Mouse (Mus musculus) retina, postnatal 1 day (tissue): ENCODE measurements around the gene Klrb1a.
A peak's percentile ranks its signal among the peaks of the same experiment; 100 is the strongest.
"Not testable (repeated sequence)": the region's sequence is repeated elsewhere in the genome, so short reads cannot be mapped to it uniquely, and the experiment has no call there.

Source experiments
- DNase-seq: peaks from one replicate; pipeline ENCODE4 v3.0.0-alpha.2; 2012

Klrb1a gene

GRCm38 (mm10) chr6:128623433-128623832 is at the start of gene Klrb1a:
TSS of gene Klrb1a (minus strand) at chr6:128623533.
- DNase-seq = not testable (repeated sequence)

- DNase-seq = no peak
Measured at GRCm38 (mm10) chr6:128669936-128670335, 46.6 kb upstream of the Klrb1a start.

- DNase-seq = no peak
Measured at GRCm38 (mm10) chr6:128662206-128662605, 38.9 kb upstream of the Klrb1a start, which contains the start of gene Clec2h. TSS of gene Clec2h (plus strand) at chr6:128662385.

GRCm38 (mm10) chr6:128661249-128661648 is 37.9 kb upstream of the Klrb1a start:
- DNase-seq = no peak

GRCm38 (mm10) chr6:128652938-128653337 is 29.6 kb upstream of the Klrb1a start:
- DNase-seq = no peak

- DNase-seq = not testable (repeated sequence)
Measured at GRCm38 (mm10) chr6:128650827-128651226, 27.5 kb upstream of the Klrb1a start.

GRCm38 (mm10) chr6:128650187-128650586 is 26.9 kb upstream of the Klrb1a start:
- DNase-seq = no peak

GRCm38 (mm10) chr6:128649681-128650080 is 26.3 kb upstream of the Klrb1a start:
- DNase-seq = no peak

- DNase-seq = not testable (repeated sequence)
Measured at GRCm38 (mm10) chr6:128645708-128646107, 22.4 kb upstream of the Klrb1a start.

GRCm38 (mm10) chr6:128644694-128645093 is 21.4 kb upstream of the Klrb1a start:
- DNase-seq = not testable (repeated sequence)

GRCm38 (mm10) chr6:128643999-128644398 is 20.7 kb upstream of the Klrb1a start:
- no peak for DNase-seq

- no peak for DNase-seq
Measured at GRCm38 (mm10) chr6:128641116-128641716, 17.9 kb upstream of the Klrb1a start.

- DNase-seq = no peak
Measured at GRCm38 (mm10) chr6:128640673-128641072, 17.3 kb upstream of the Klrb1a start.

GRCm38 (mm10) chr6:128630912-128631905 is 7.9 kb upstream of the Klrb1a start:
- DNase-seq = not testable (repeated sequence)

GRCm38 (mm10) chr6:128629771-128630739 is 6.7 kb upstream of the Klrb1a start:
- peak; percentile 82 for DNase-seq

GRCm38 (mm10) chr6:128625246-128625645 is 1.9 kb upstream of the Klrb1a start:
- not testable (repeated sequence) for DNase-seq

GRCm38 (mm10) chr6:128624425-128624824 is 1.1 kb upstream of the Klrb1a start:
- DNase-seq = no peak

GRCm38 (mm10) chr6:128622733-128623132 is 600 bp downstream of the Klrb1a start:
- no peak for DNase-seq

- DNase-seq = no peak
Measured at GRCm38 (mm10) chr6:128606350-128606749, 17.0 kb downstream of the Klrb1a start.

- peak; percentile 53 for DNase-seq
Measured at GRCm38 (mm10) chr6:128604512-128604911, 18.8 kb downstream of the Klrb1a start.

GRCm38 (mm10) chr6:128602463-128603201 is 20.7 kb downstream of the Klrb1a start:
- peak; percentile 81 for DNase-seq

GRCm38 (mm10) chr6:128602026-128602425 is 21.3 kb downstream of the Klrb1a start:
- DNase-seq = peak; percentile 74
